Mouse (Mus musculus) forebrain, embryonic 12.5 days (tissue): ENCODE results near the gene Cdkl3. TPM values are rescaled to one million over a fixed set of nuclear protein-coding genes. Genes with fewer than 3 reads are reported as not detected.
A peak's percentile ranks its signal among the peaks of the same experiment; 100 is the strongest.

ENCODE experiments used
- ATAC-seq: fragments of 200-750 bp; cut with Nextera tagmentation; 2 replicates; pipeline ENCODE4 v1.8.0; 2017; ENCODE audit warnings: moderate TSS enrichment; ENCODE audit not compliant: low FRiP score
- H3K27ac ChIP-seq: fragments of 300-500 bp; sonication (generic); 2 replicates; pipeline ENCODE4 v1.5.1; 2016; ENCODE audit warnings: mild to moderate bottlenecking
- H3K27me3 ChIP-seq: fragments of 300-500 bp; sonication (generic); 2 replicates; pipeline ENCODE4 v1.6.1; 2016; ENCODE audit warnings: mild to moderate bottlenecking
- H3K36me3 ChIP-seq: fragments of 300-500 bp; sonication (generic); replicated peaks from 2 replicates; pipeline ENCODE4 v1.6.1; 2016; ENCODE audit warnings: mild to moderate bottlenecking
- H3K4me1 ChIP-seq: fragments of 300-500 bp; sonication (generic); 2 replicates; pipeline ENCODE4 v1.6.1; 2016
- H3K4me2 ChIP-seq: fragments of 300-500 bp; sonication (generic); 2 replicates; pipeline ENCODE4 v1.6.1; 2016; ENCODE audit warnings: mild to moderate bottlenecking, moderate library complexity
- H3K4me3 ChIP-seq: fragments of 300-500 bp; sonication (generic); replicated peaks from 2 replicates; pipeline ENCODE4 v1.5.1; 2016; ENCODE audit warnings: mild to moderate bottlenecking
- H3K9ac ChIP-seq: fragments of 300-500 bp; sonication (generic); 2 replicates; pipeline ENCODE4 v1.6.1; 2016; ENCODE audit warnings: mild to moderate bottlenecking
- H3K9me3 ChIP-seq: fragments of 300-500 bp; sonication (generic); 2 replicates; pipeline ENCODE4 v1.6.1; 2016
- WGBS: fragments of 180-500 bp; shearing (Covaris S2); methylation state at CpG from one replicate; pipeline ENCODE4 v1.1.7; 2016; 5-methylcytosine and 5-hydroxymethylcytosine counted together
- polyA plus RNA-seq: library from polyadenylated mRNA; unstranded; fragments of >200 nt; fragmentation: Nextera tagmentation; extraction: Ambion mirVana; gene quantifications from 2 replicates; pipeline ENCODE4 v1.2.1, GENCODE M21; 2016

Gene Cdkl3
- polyA plus RNA-seq, 1 experiment from 2014 or later = 16.2 TPM

- Histone ChIP-seq H3K4me2 (no peak overlapping the region), H3K9me3 (no peaks in the 10 kb centered on the region), H3K27ac (no peak overlapping the region), H3K4me3 (no peak overlapping the region), H3K36me3 (peaks cover 59% of the 10 kb centered on the region), H3K9ac (no peak overlapping the region), H3K27me3 (no peaks in the 10 kb centered on the region), H3K4me1 (peaks cover 13% of the 10 kb centered on the region)
- no peak for ATAC-seq
- 95% methylated on average over 6 of the region's 6 CpGs for WGBS
These were observed 32.4 kb upstream of the Cdkl3 start for GRCm38 (mm10) chr11:51971644-51972043.

- H3K9me3 ChIP-seq = no peaks in the 10 kb centered on the region
- peak overlapping the region; percentile 97 for H3K4me3 ChIP-seq
- H3K27me3 ChIP-seq = no peaks in the 10 kb centered on the region
- H3K4me1 ChIP-seq = peaks cover 43% of the 10 kb centered on the region
- H3K36me3 ChIP-seq = peaks cover 30% of the 10 kb centered on the region
- ATAC-seq = peak; percentile 28
- peak overlapping the region; percentile 97 for H3K27ac ChIP-seq
- peak overlapping the region; percentile 75 for H3K4me2 ChIP-seq
- WGBS = 0% methylated on average over 29 of the region's 29 CpGs
- H3K9ac ChIP-seq = peak overlapping the region; percentile 97
These were observed 4.3 kb upstream of the Cdkl3 start for GRCm38 (mm10) chr11:51999611-52000289.

- Histone ChIP-seq H3K4me2 (peak within 1 kb of the TSS; percentile 75), H3K36me3 (peaks cover 23% of the 10 kb centered on the region), H3K9ac (peak within 1 kb of the TSS; percentile 97), H3K27ac (peak within 1 kb of the TSS; percentile 97), H3K4me1 (peaks cover 47% of the 10 kb centered on the region), H3K9me3 (no peaks in the 10 kb centered on the region), H3K27me3 (no peaks in the 10 kb centered on the region), H3K4me3 (peak within 1 kb of the TSS; percentile 97)
- ATAC-seq = peak; percentile 85
- WGBS = under 1% methylated on average over 53 of the region's 63 CpGs
These were observed 3.6 kb upstream of the Cdkl3 start, which contains the start of gene Ube2b for GRCm38 (mm10) chr11:52000290-52000962. Ube2b (minus strand) TSS chr11:52000762.

- no peak for ATAC-seq
- no peak overlapping the region for H3K9ac ChIP-seq
- no peaks in the 10 kb centered on the region for H3K9me3 ChIP-seq
- H3K4me2 ChIP-seq = peak overlapping the region; percentile 38
- peak overlapping the region; percentile 97 for H3K4me3 ChIP-seq
- peak overlapping the region; percentile 97 for H3K27ac ChIP-seq
- H3K36me3 ChIP-seq = peaks cover 14% of the 10 kb centered on the region
- peaks cover 50% of the 10 kb centered on the region for H3K4me1 ChIP-seq
- H3K27me3 ChIP-seq = no peaks in the 10 kb centered on the region
- WGBS = 55% methylated on average over 10 of the region's 10 CpGs
These were observed 2.7 kb upstream of the Cdkl3 start for GRCm38 (mm10) chr11:52001341-52001740.

- Histone ChIP-seq H3K9ac (no peak overlapping the region), H3K4me2 (no peak overlapping the region), H3K4me1 (peaks cover 48% of the 10 kb centered on the region), H3K9me3 (no peaks in the 10 kb centered on the region), H3K36me3 (peaks cover 9% of the 10 kb centered on the region), H3K4me3 (no peak overlapping the region), H3K27ac (no peak overlapping the region), H3K27me3 (no peaks in the 10 kb centered on the region)
- ATAC-seq = no peak
- 96% methylated on average over 8 of the region's 8 CpGs for WGBS
These were observed 2.2 kb upstream of the Cdkl3 start for GRCm38 (mm10) chr11:52001861-52002260.

- ATAC-seq = no peak
- Histone ChIP-seq H3K27me3 (no peaks in the 10 kb centered on the region), H3K9ac (no peak overlapping the region), H3K4me1 (peaks cover 37% of the 10 kb centered on the region), H3K4me3 (peak overlapping the region; percentile 83), H3K9me3 (no peaks in the 10 kb centered on the region), H3K27ac (peak overlapping the region; percentile 88), H3K36me3 (no peaks in the 10 kb centered on the region), H3K4me2 (peak overlapping the region; percentile 62)
- WGBS = 82% methylated on average over 13 of the region's 13 CpGs
These were observed 1.0 kb upstream of the Cdkl3 start for GRCm38 (mm10) chr11:52002842-52003504.

GRCm38 (mm10) chr11:52003505-52003771, 583 bp upstream of the Cdkl3 start:
- peak overlapping the region; percentile 83 for H3K4me3 ChIP-seq
- H3K4me1 ChIP-seq = peaks cover 32% of the 10 kb centered on the region
- no peaks in the 10 kb centered on the region for H3K36me3 ChIP-seq
- H3K27ac ChIP-seq = peak overlapping the region; percentile 88
- no peaks in the 10 kb centered on the region for H3K9me3 ChIP-seq
- H3K4me2 ChIP-seq = peak overlapping the region; percentile 62
- ATAC-seq = no peak
- peak overlapping the region; percentile 82 for H3K9ac ChIP-seq
- WGBS = 23% methylated on average over 4 of the region's 4 CpGs
- no peaks in the 10 kb centered on the region for H3K27me3 ChIP-seq

- no peaks in the 10 kb centered on the region for H3K36me3 ChIP-seq
- no peak overlapping the region for H3K4me3 ChIP-seq
- 0 out of 2 replicates have a peak overlapping the region, but pooled peaks have one; percentile 10 for H3K4me2 ChIP-seq
- no peak overlapping the region for H3K9ac ChIP-seq
- ATAC-seq = no peak
- H3K9me3 ChIP-seq = no peaks in the 10 kb centered on the region
- H3K27me3 ChIP-seq = no peaks in the 10 kb centered on the region
- no peak overlapping the region for H3K27ac ChIP-seq
- 78% methylated on average over 2 of the region's 2 CpGs for WGBS
- peaks cover 23% of the 10 kb centered on the region for H3K4me1 ChIP-seq
These were observed 1.6 kb downstream of the Cdkl3 start for GRCm38 (mm10) chr11:52005586-52005985.

GRCm38 (mm10) chr11:52011011-52011410, 7.0 kb downstream of the Cdkl3 start:
- Histone ChIP-seq H3K27me3 (no peaks in the 10 kb centered on the region), H3K9me3 (no peaks in the 10 kb centered on the region), H3K4me3 (no peak overlapping the region), H3K9ac (no peak overlapping the region), H3K27ac (no peak overlapping the region), H3K36me3 (0 out of 2 replicates have a peak, but pooled peaks cover 5% of the 10 kb centered on the region), H3K4me2 (no peak overlapping the region), H3K4me1 (no peaks in the 10 kb centered on the region)
- WGBS = 89% methylated on average over 11 of the region's 11 CpGs
- no peak for ATAC-seq

GRCm38 (mm10) chr11:52011541-52011940, 7.5 kb downstream of the Cdkl3 start:
- H3K9me3 ChIP-seq = no peaks in the 10 kb centered on the region
- H3K4me1 ChIP-seq = no peaks in the 10 kb centered on the region
- no peak overlapping the region for H3K4me3 ChIP-seq
- H3K27ac ChIP-seq = no peak overlapping the region
- 80% methylated on average over 5 of the region's 5 CpGs for WGBS
- no peak for ATAC-seq
- no peak overlapping the region for H3K9ac ChIP-seq
- H3K4me2 ChIP-seq = no peak overlapping the region
- 0 out of 2 replicates have a peak, but pooled peaks cover 5% of the 10 kb centered on the region for H3K36me3 ChIP-seq
- H3K27me3 ChIP-seq = no peaks in the 10 kb centered on the region

GRCm38 (mm10) chr11:52018217-52018616, 14.2 kb downstream of the Cdkl3 start:
- no peaks in the 10 kb centered on the region; the same call in 1 of the 2 replicates for H3K36me3 ChIP-seq
- H3K27me3 ChIP-seq = no peaks in the 10 kb centered on the region
- H3K4me1 ChIP-seq = no peaks in the 10 kb centered on the region
- no peaks in the 10 kb centered on the region for H3K9me3 ChIP-seq
- ATAC-seq = no peak
- H3K9ac ChIP-seq = no peak overlapping the region
- no peak overlapping the region for H3K4me3 ChIP-seq
- H3K4me2 ChIP-seq = no peak overlapping the region
- no peak overlapping the region for H3K27ac ChIP-seq
- 87% methylated on average over 9 of the region's 9 CpGs for WGBS

- Histone ChIP-seq H3K9ac (no peak overlapping the region), H3K27me3 (no peaks in the 10 kb centered on the region), H3K27ac (no peak overlapping the region), H3K36me3 (no peaks in the 10 kb centered on the region), H3K4me1 (no peaks in the 10 kb centered on the region), H3K4me2 (no peak overlapping the region), H3K9me3 (no peaks in the 10 kb centered on the region), H3K4me3 (no peak overlapping the region)
- WGBS = 81% methylated on average over 8 of the region's 8 CpGs
- ATAC-seq = no peak
These were observed 28.3 kb downstream of the Cdkl3 start for GRCm38 (mm10) chr11:52032356-52032755.
